ENCODE assay signal across 7 mouse cellular contexts in the genomic region with DNA sequence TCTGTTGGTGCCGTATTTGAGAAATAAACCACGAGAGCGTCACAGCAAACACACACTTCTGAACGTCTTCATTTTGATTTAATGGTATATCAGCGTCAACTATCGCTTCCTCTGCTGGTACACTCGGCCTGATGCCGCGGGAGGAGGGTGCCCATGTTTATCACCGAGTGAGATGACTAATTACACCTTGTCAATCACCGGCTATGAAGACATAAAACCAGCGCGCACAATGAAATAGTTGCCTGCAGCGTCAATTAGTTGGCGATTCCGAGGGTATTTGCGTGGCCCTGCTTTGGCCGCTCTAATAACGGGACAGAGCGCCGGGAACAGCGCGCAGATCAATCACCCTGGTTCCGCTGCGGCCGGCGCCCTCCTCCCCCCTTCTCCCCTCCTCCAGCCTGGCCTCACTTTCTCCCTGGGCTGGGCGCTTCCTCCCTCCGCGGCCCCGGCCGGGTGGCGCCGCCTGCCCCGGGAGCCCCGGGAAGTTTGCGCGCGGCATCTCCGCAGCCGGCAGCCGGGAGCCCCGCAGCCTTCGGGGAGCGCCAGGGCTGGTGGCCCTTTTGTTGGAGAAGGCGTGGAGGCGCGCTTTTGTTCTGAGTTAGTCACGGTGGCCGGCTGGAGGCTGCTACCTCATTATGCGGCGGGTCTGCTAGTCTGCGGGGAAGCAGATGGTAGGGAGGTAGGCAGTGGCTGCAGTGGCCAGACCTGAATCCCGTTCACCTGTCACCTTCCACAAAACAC. TPM values are rescaled to one million over a fixed set of nuclear protein-coding genes. Genes with fewer than 3 reads are reported as not detected.
A peak's percentile ranks its signal among the peaks of the same experiment; 100 is the strongest.
DNase-seq lines count a peak whose midpoint lies in the region; ATAC-seq and TF ChIP-seq lines count a peak whose summit lies in the region.

No protein-coding gene starts in this region.

- no peak for DNase-seq in spleen, adult 2 months (ENCODE audit: low read depth in 1 of 2, low spot score in 2 of 2)
- no peak for DNase-seq in spleen, postnatal 4 days (ENCODE audit: low spot score in 2 of 2)
- no peak for DNase-seq in gastrocnemius, postnatal 25 days
- no peak for DNase-seq in right cerebral cortex, postnatal 36 days (ENCODE audit: low spot score in 2 of 2)

- no peaks in the 10 kb centered on the region for H3K36me3 ChIP-seq in spleen, adult 2 months (ENCODE audit: control insufficient read depth, insufficient read depth, low read length)
- no peaks in the 10 kb centered on the region for H3K36me3 ChIP-seq in embryonic facial prominence, embryonic 12.5 days
- no peaks in the 10 kb centered on the region for H3K36me3 ChIP-seq in myocyte (ENCODE audit: control insufficient read depth, insufficient read depth)

- peak overlapping the region; percentile 41 for H3K4me3 ChIP-seq in spleen, adult 2 months (ENCODE audit: extremely low read depth, insufficient read depth, insufficient read length)
- H3K4me3 ChIP-seq in embryonic facial prominence, embryonic 12.5 days = peak overlapping the region; percentile 31
- no peak overlapping the region for H3K4me3 ChIP-seq in myocyte

- H3K9me3 ChIP-seq in embryonic facial prominence, embryonic 12.5 days = no peaks in the 10 kb centered on the region

- 2% methylated on average over 53 of the region's 54 CpGs for WGBS in spleen, adult 2 months
- WGBS in embryonic facial prominence, embryonic 12.5 days = under 1% methylated on average over 54 of the region's 54 CpGs

- H3K4me1 ChIP-seq in spleen, adult 2 months (ENCODE audit: control insufficient read depth, insufficient read depth, insufficient read length) = peaks cover 21% of the 10 kb centered on the region
- H3K4me1 ChIP-seq in embryonic facial prominence, embryonic 12.5 days = peaks cover 25% of the 10 kb centered on the region

- peak overlapping the region; percentile 49 for H3K4me2 ChIP-seq in embryonic facial prominence, embryonic 12.5 days (replicated peaks)
- H3K4me2 ChIP-seq in myocyte (ENCODE audit: low read depth) = peak overlapping the region; percentile 74

- H3K27ac ChIP-seq in spleen, adult 2 months (ENCODE audit: insufficient read depth, low read length) = no peak overlapping the region
- no peak overlapping the region for H3K27ac ChIP-seq in embryonic facial prominence, embryonic 12.5 days

- H3K9ac ChIP-seq in embryonic facial prominence, embryonic 12.5 days = peak overlapping the region; percentile 24

- no peak for TF ChIP-seq CTCF in spleen, adult 2 months (IDR thresholded peaks at IDR 0.05; ENCODE audit: extremely low read depth, insufficient read depth, insufficient read length, insufficient replicate concordance)

- no peaks in the 10 kb centered on the region for H3K79me2 ChIP-seq in myocyte (ENCODE audit: control insufficient read depth, insufficient read depth)

- no peak for ATAC-seq in embryonic facial prominence, embryonic 12.5 days (ENCODE audit: insufficient number of reproducible peaks, insufficient read depth, low FRiP score, low TSS enrichment)
- peak; percentile 29 for ATAC-seq in inflammation-experienced regulatory T-cells, adult 6 months

- peaks cover 56% of the 10 kb centered on the region for H3K27me3 ChIP-seq in spleen, adult 2 months (ENCODE audit: control insufficient read depth, insufficient read depth, low read length)
- peaks cover 100% of the 10 kb centered on the region for H3K27me3 ChIP-seq in embryonic facial prominence, embryonic 12.5 days
- peaks cover 50% of the 10 kb centered on the region for H3K27me3 ChIP-seq in myocyte (ENCODE audit: control insufficient read depth, insufficient read depth, insufficient read length)

- no peak for TF ChIP-seq POLR2A in spleen, adult 2 months (IDR thresholded peaks at IDR 0.05; ENCODE audit: low read depth, low read length)
- TF ChIP-seq POLR2A in myocyte (IDR thresholded peaks at IDR 0.05; ENCODE audit: insufficient read length, low read depth) = no peak

- no peak overlapping the region for H3ac ChIP-seq in myocyte (ENCODE audit: control insufficient read depth, insufficient read length)

TF ChIP-seq in myocyte, 11 proteins besides CTCF, POLR2A, EP300 and RAD21:
- TF ChIP-seq TCF3 (IDR thresholded peaks at IDR 0.05; ENCODE audit: insufficient read length, low read depth) = no peak
- no peak for TF ChIP-seq USF1 (IDR thresholded peaks at IDR 0.05; ENCODE audit: low read depth)
- no peak for TF ChIP-seq MYOD1 (IDR thresholded peaks at IDR 0.05; ENCODE audit: control insufficient read depth in 1 of 3, insufficient read length in 2 of 3, low read depth in 2 of 3)
- TF ChIP-seq MAX (IDR thresholded peaks at IDR 0.05; ENCODE audit: low read depth) = no peak
- TF ChIP-seq REST (IDR thresholded peaks at IDR 0.05; ENCODE audit: insufficient read depth, insufficient read length) = no peak
- no peak for TF ChIP-seq E2F4 (IDR thresholded peaks at IDR 0.05; ENCODE audit: insufficient read depth)
- no peak for TF ChIP-seq MYOG (IDR thresholded peaks at IDR 0.05; ENCODE audit: control insufficient read depth in 1 of 3, insufficient read depth in 1 of 3, insufficient read length in 2 of 3, low read depth in 2 of 3)
- no peak for TF ChIP-seq SRF (IDR thresholded peaks at IDR 0.05; ENCODE audit: control insufficient read depth, insufficient read length, low read depth)
- TF ChIP-seq CEBPB (IDR thresholded peaks at IDR 0.05; ENCODE audit: insufficient read depth, poor library complexity, severe bottlenecking) = no peak
- no peak for TF ChIP-seq TCF12 (IDR thresholded peaks at IDR 0.05; ENCODE audit: insufficient read depth, poor library complexity, severe bottlenecking)
- TF ChIP-seq POLR2AphosphoS2 (IDR thresholded peaks at IDR 0.05; ENCODE audit: insufficient read length, low read depth) = no peak

RNA-seq across cellular contexts. Expression of a gene that starts 8.9 kb away (rescaled TPM):
- 0.25 and 0.30 TPM in 2 replicates for polyA plus RNA-seq in spleen, adult 2 months (2012; rRNA removed)
- polyA plus RNA-seq in embryonic facial prominence, embryonic 12.5 days (2016; fragmentation: Nextera tagmentation; extraction: Ambion mirVana) = 18.4 and 22.2 TPM in 2 replicates
- under 1 TPM in 1 of 3 experiments, not detected in 2; 0.13 TPM for polyA plus RNA-seq in inflammation-experienced regulatory T-cells, adult 6 months (2017; shearing (Covaris generic))
- 0.89 TPM for polyA plus RNA-seq in myocyte (2012; fragmentation: generic; extraction: Trizol)
- total RNA-seq in gastrocnemius, postnatal 25 days (2021) = under 1 TPM; 0.13 to 0.38 TPM

Comparison
In these comparisons a context has a peak if more than half of its experiments do, and no peak if none do; other contexts are left out.
1. RNA of a gene that starts 8.9 kb away (polyA plus RNA-seq): 18.4 to 22.2 TPM in embryonic facial prominence, embryonic 12.5 days; 0.89 TPM in myocyte (single experiment), 0.25 to 0.30 TPM in spleen, adult 2 months and 0.13 TPM in inflammation-experienced regulatory T-cells, adult 6 months; every median in the first group is over 10 times any median in the second.